Mouse (Mus musculus) R1 (cell line): ENCODE measurements at regions not wholly inside any gene's neighbourhood (a gene's known extent, or its start where the extent isn't known, plus 50 kb on each side); places are given as distances from the start of the nearest gene placed in this dataset.

Experiments
- DNase-seq: peaks from one replicate; pipeline ENCODE4 v3.0.0-alpha.2; 2018; ENCODE audit warnings: low read depth, low spot score

GRCm38 (mm10) chr9:92661938-92662337 lies 119.9 kb downstream of the Plod2 start:
- no peak for DNase-seq

- no peak for DNase-seq
These were observed 125.4 kb downstream of the Plod2 start for GRCm38 (mm10) chr9:92667361-92667881.

- DNase-seq = no peak
These were observed 129.9 kb downstream of the Plod2 start for GRCm38 (mm10) chr9:92671966-92672365.

- DNase-seq = no peak
These were observed 152.5 kb downstream of the Plod2 start for GRCm38 (mm10) chr9:92694361-92695016.

GRCm38 (mm10) chr9:92697971-92698370 lies 155.9 kb downstream of the Plod2 start:
- DNase-seq = no peak

GRCm38 (mm10) chr9:92704752-92705151 lies 162.7 kb downstream of the Plod2 start:
- no peak for DNase-seq

GRCm38 (mm10) chr9:92707011-92707410 lies 165.0 kb downstream of the Plod2 start:
- DNase-seq = no peak

GRCm38 (mm10) chr9:92717176-92717575 lies 175.2 kb downstream of the Plod2 start:
- no peak for DNase-seq

- DNase-seq = no peak
These were observed 176.3 kb downstream of the Plod2 start for GRCm38 (mm10) chr9:92718337-92718736.

- no peak for DNase-seq
These were observed 177.2 kb downstream of the Plod2 start for GRCm38 (mm10) chr9:92719251-92719650.

- no peak for DNase-seq
These were observed 186.8 kb downstream of the Plod2 start for GRCm38 (mm10) chr9:92728864-92729263.

- DNase-seq = no peak
These were observed 189.4 kb downstream of the Plod2 start for GRCm38 (mm10) chr9:92731396-92731795.

- DNase-seq = no peak
These were observed 225.5 kb downstream of the Plod2 start for GRCm38 (mm10) chr9:92767532-92767931.

GRCm38 (mm10) chr9:92768432-92768831 lies 226.4 kb downstream of the Plod2 start:
- no peak for DNase-seq

- DNase-seq = peak; percentile 55
These were observed 227.5 kb downstream of the Plod2 start for GRCm38 (mm10) chr9:92769528-92769927.

GRCm38 (mm10) chr9:92771002-92771401 lies 229.0 kb downstream of the Plod2 start:
- no peak for DNase-seq

- no peak for DNase-seq
These were observed 229.7 kb downstream of the Plod2 start for GRCm38 (mm10) chr9:92771716-92772115.

- no peak for DNase-seq
These were observed 241.0 kb downstream of the Plod2 start for GRCm38 (mm10) chr9:92782922-92783454.

- DNase-seq = no peak
These were observed 257.7 kb downstream of the Plod2 start for GRCm38 (mm10) chr9:92799695-92800094.

GRCm38 (mm10) chr9:92809469-92809868 lies 267.4 kb downstream of the Plod2 start:
- no peak for DNase-seq

- no peak for DNase-seq
These were observed 278.7 kb downstream of the Plod2 start for GRCm38 (mm10) chr9:92820721-92821120.

GRCm38 (mm10) chr9:92826708-92827353 lies 284.8 kb downstream of the Plod2 start:
- no peak for DNase-seq

GRCm38 (mm10) chr9:92836156-92836555 lies 294.1 kb downstream of the Plod2 start:
- peak; percentile 56 for DNase-seq
